Mouse (Mus musculus): ENCODE results near the gene Scn11a. TPM values are rescaled to one million over a fixed set of nuclear protein-coding genes. Genes with fewer than 3 reads are reported as not detected.

Scn11a gene
- polyA plus RNA-seq, 1 experiment from 2014 or later, result not detected

- 0 out of 2 replicates have a peak, but pooled peaks cover 3% of the 10 kb centered on the region for H3K4me1 ChIP-seq (replicated peaks)
- no peak overlapping the region for H3K9ac ChIP-seq
- no peak for ATAC-seq
- WGBS, result 51% methylated on average over 9 of the region's 9 CpGs
- H3K9me3 ChIP-seq, result no peaks in the 10 kb centered on the region
- no peak overlapping the region for H3K4me3 ChIP-seq (replicated peaks)
- no peaks in the 10 kb centered on the region for H3K27me3 ChIP-seq (replicated peaks)
- H3K36me3 ChIP-seq, result no peaks in the 10 kb centered on the region
- no peak overlapping the region for H3K4me2 ChIP-seq (replicated peaks)
- H3K27ac ChIP-seq, result no peak overlapping the region
Measured at GRCm38 (mm10) chr9:119835581-119836125, 10.4 kb upstream of the Scn11a start.

- no peak overlapping the region for H3K9ac ChIP-seq
- no peak for ATAC-seq
- H3K27ac ChIP-seq, result no peak overlapping the region
- 94% methylated on average over 2 of the region's 2 CpGs for WGBS
- H3K27me3 ChIP-seq (replicated peaks), result no peaks in the 10 kb centered on the region
- H3K4me2 ChIP-seq (replicated peaks), result no peak overlapping the region
- no peaks in the 10 kb centered on the region for H3K9me3 ChIP-seq
- no peak overlapping the region for H3K4me3 ChIP-seq (replicated peaks)
- H3K36me3 ChIP-seq, result no peaks in the 10 kb centered on the region
- H3K4me1 ChIP-seq (replicated peaks), result 0 out of 2 replicates have a peak, but pooled peaks cover 3% of the 10 kb centered on the region
Measured at GRCm38 (mm10) chr9:119831001-119831400, 5.7 kb upstream of the Scn11a start.

- Histone ChIP-seq H3K9ac (no peak overlapping the region), H3K27me3 (replicated peaks) (no peaks in the 10 kb centered on the region), H3K4me3 (replicated peaks) (no peak overlapping the region), H3K36me3 (no peaks in the 10 kb centered on the region), H3K9me3 (no peaks in the 10 kb centered on the region), H3K4me2 (replicated peaks) (no peak overlapping the region), H3K27ac (no peak overlapping the region), H3K4me1 (replicated peaks) (no peaks in the 10 kb centered on the region)
- WGBS, result 57% methylated on average over 9 of the region's 9 CpGs
- ATAC-seq, result no peak
Measured at GRCm38 (mm10) chr9:119823722-119824121, 1.5 kb downstream of the Scn11a start.

GRCm38 (mm10) chr9:119813631-119814030, 11.6 kb downstream of the Scn11a start:
- Histone ChIP-seq H3K4me3 (replicated peaks) (no peak overlapping the region), H3K4me2 (replicated peaks) (no peak overlapping the region), H3K9me3 (no peaks in the 10 kb centered on the region), H3K27me3 (replicated peaks) (no peaks in the 10 kb centered on the region), H3K36me3 (no peaks in the 10 kb centered on the region), H3K9ac (no peak overlapping the region), H3K4me1 (replicated peaks) (no peaks in the 10 kb centered on the region), H3K27ac (no peak overlapping the region)
- WGBS, result 95% methylated on average over 5 of the region's 5 CpGs
- no peak for ATAC-seq

GRCm38 (mm10) chr9:119806491-119806890, 18.8 kb downstream of the Scn11a start:
- Histone ChIP-seq H3K9me3 (no peaks in the 10 kb centered on the region), H3K36me3 (no peaks in the 10 kb centered on the region), H3K4me1 (replicated peaks) (no peaks in the 10 kb centered on the region), H3K4me3 (replicated peaks) (no peak overlapping the region), H3K9ac (no peak overlapping the region), H3K27ac (no peak overlapping the region), H3K27me3 (replicated peaks) (no peaks in the 10 kb centered on the region), H3K4me2 (replicated peaks) (no peak overlapping the region)
- 83% methylated on average over 2 of the region's 2 CpGs for WGBS
- no peak for ATAC-seq

- no peak overlapping the region for H3K27ac ChIP-seq
- H3K36me3 ChIP-seq, result no peaks in the 10 kb centered on the region
- no peak overlapping the region for H3K4me3 ChIP-seq (replicated peaks)
- 77% methylated on average over 11 of the region's 11 CpGs for WGBS
- ATAC-seq, result no peak
- no peaks in the 10 kb centered on the region for H3K4me1 ChIP-seq (replicated peaks)
- no peak overlapping the region for H3K4me2 ChIP-seq (replicated peaks)
- no peak overlapping the region for H3K9ac ChIP-seq
- no peaks in the 10 kb centered on the region for H3K9me3 ChIP-seq
- H3K27me3 ChIP-seq (replicated peaks), result no peaks in the 10 kb centered on the region
Measured at GRCm38 (mm10) chr9:119804501-119804847, 20.8 kb downstream of the Scn11a start.

- no peak overlapping the region for H3K27ac ChIP-seq
- no peaks in the 10 kb centered on the region for H3K27me3 ChIP-seq (replicated peaks)
- WGBS, result 65% methylated on average over 15 of the region's 15 CpGs
- no peak overlapping the region for H3K9ac ChIP-seq
- ATAC-seq, result no peak
- no peaks in the 10 kb centered on the region for H3K36me3 ChIP-seq
- H3K9me3 ChIP-seq, result no peaks in the 10 kb centered on the region
- no peak overlapping the region for H3K4me2 ChIP-seq (replicated peaks)
- H3K4me3 ChIP-seq (replicated peaks), result no peak overlapping the region
- H3K4me1 ChIP-seq (replicated peaks), result no peaks in the 10 kb centered on the region
Measured at GRCm38 (mm10) chr9:119803845-119804500, 21.3 kb downstream of the Scn11a start.

GRCm38 (mm10) chr9:119803169-119803827, 22.0 kb downstream of the Scn11a start:
- no peak overlapping the region for H3K27ac ChIP-seq
- no peaks in the 10 kb centered on the region for H3K4me1 ChIP-seq (replicated peaks)
- 60% methylated on average over 16 of the region's 16 CpGs for WGBS
- ATAC-seq, result no peak
- no peak overlapping the region for H3K9ac ChIP-seq
- no peaks in the 10 kb centered on the region for H3K27me3 ChIP-seq (replicated peaks)
- H3K4me3 ChIP-seq (replicated peaks), result no peak overlapping the region
- H3K9me3 ChIP-seq, result no peaks in the 10 kb centered on the region
- H3K4me2 ChIP-seq (replicated peaks), result no peak overlapping the region
- no peaks in the 10 kb centered on the region for H3K36me3 ChIP-seq

GRCm38 (mm10) chr9:119801460-119801859, 23.8 kb downstream of the Scn11a start:
- H3K27me3 ChIP-seq (replicated peaks), result no peaks in the 10 kb centered on the region
- WGBS, result 39% methylated on average over 6 of the region's 6 CpGs

GRCm38 (mm10) chr9:119796791-119797190, 28.5 kb downstream of the Scn11a start:
- no peaks in the 10 kb centered on the region for H3K36me3 ChIP-seq
- no peaks in the 10 kb centered on the region for H3K9me3 ChIP-seq
- H3K4me1 ChIP-seq (replicated peaks), result no peaks in the 10 kb centered on the region
- ATAC-seq, result no peak
- 74% methylated on average over 4 of the region's 4 CpGs for WGBS
- no peak overlapping the region for H3K27ac ChIP-seq
- H3K9ac ChIP-seq, result no peak overlapping the region
- H3K4me2 ChIP-seq (replicated peaks), result no peak overlapping the region
- H3K4me3 ChIP-seq (replicated peaks), result no peak overlapping the region
- H3K27me3 ChIP-seq (replicated peaks), result no peaks in the 10 kb centered on the region

More at GRCm38 (mm10) chr9:119801460-119801859, 23.8 kb downstream of the Scn11a start:
- no peak for ATAC-seq
- Histone ChIP-seq H3K9ac (no peak overlapping the region), H3K4me3 (replicated peaks) (no peak overlapping the region), H3K4me1 (replicated peaks) (no peaks in the 10 kb centered on the region), H3K36me3 (no peaks in the 10 kb centered on the region), H3K9me3 (no peaks in the 10 kb centered on the region), H3K27ac (no peak overlapping the region), H3K4me2 (replicated peaks) (no peak overlapping the region)

GRCm38 (mm10) chr9:119795254-119795912, 29.9 kb downstream of the Scn11a start:
- Histone ChIP-seq H3K9ac (no peak overlapping the region), H3K36me3 (no peaks in the 10 kb centered on the region), H3K27me3 (replicated peaks) (no peaks in the 10 kb centered on the region), H3K27ac (no peak overlapping the region), H3K4me3 (replicated peaks) (no peak overlapping the region), H3K4me2 (replicated peaks) (no peak overlapping the region), H3K9me3 (no peaks in the 10 kb centered on the region), H3K4me1 (replicated peaks) (no peaks in the 10 kb centered on the region)
- ATAC-seq, result no peak
- WGBS, result 76% methylated on average over 15 of the region's 15 CpGs

GRCm38 (mm10) chr9:119794470-119794869, 30.8 kb downstream of the Scn11a start:
- no peaks in the 10 kb centered on the region for H3K4me1 ChIP-seq (replicated peaks)
- no peaks in the 10 kb centered on the region for H3K27me3 ChIP-seq (replicated peaks)
- H3K4me3 ChIP-seq (replicated peaks), result no peak overlapping the region
- WGBS, result 69% methylated on average over 4 of the region's 4 CpGs
- H3K4me2 ChIP-seq (replicated peaks), result no peak overlapping the region
- ATAC-seq, result no peak
- no peaks in the 10 kb centered on the region for H3K36me3 ChIP-seq
- H3K9me3 ChIP-seq, result no peaks in the 10 kb centered on the region
- H3K9ac ChIP-seq, result no peak overlapping the region
- H3K27ac ChIP-seq, result no peak overlapping the region

Data from intestine, embryonic 15.5 days (tissue).